Mouse (Mus musculus) kidney, embryonic 16.5 days (tissue): ENCODE data around the gene Olfr78. TPM values are rescaled to one million over a fixed set of nuclear protein-coding genes. Genes with fewer than 3 reads are reported as not detected.
A peak's percentile ranks its signal among the peaks of the same experiment; 100 is the strongest.

ENCODE experiments used
- ATAC-seq: fragments of 200-750 bp; cut with Nextera tagmentation; 2 replicates; pipeline ENCODE4 v1.8.0; 2017; ENCODE audit warnings: moderate TSS enrichment; ENCODE audit not compliant: low FRiP score, low TSS enrichment
- H3K27ac ChIP-seq: fragments of 300-500 bp; sonication (generic); 2 replicates; pipeline ENCODE4 v1.5.1; 2014; ENCODE audit warnings: low read length
- H3K27me3 ChIP-seq: fragments of 300-500 bp; sonication (generic); 2 replicates; pipeline ENCODE4 v1.6.1; 2014; ENCODE audit warnings: low read length, control low read depth, mixed read lengths; ENCODE audit not compliant: insufficient read depth
- H3K36me3 ChIP-seq: fragments of 300-500 bp; sonication (generic); 2 replicates; pipeline ENCODE4 v1.6.1; 2014; ENCODE audit warnings: low read length, control low read depth, mixed read lengths; ENCODE audit not compliant: insufficient read depth
- H3K4me1 ChIP-seq: fragments of 300-500 bp; sonication (generic); 2 replicates; pipeline ENCODE4 v1.6.1; 2014; ENCODE audit warnings: low read length, control low read depth, mixed read lengths; ENCODE audit not compliant: insufficient read depth
- H3K4me2 ChIP-seq: fragments of 300-500 bp; sonication (generic); replicated peaks from 2 replicates; pipeline ENCODE4 v1.6.1; 2014; ENCODE audit warnings: low read depth, low read length
- H3K4me3 ChIP-seq: fragments of 300-500 bp; sonication (generic); 2 replicates; pipeline ENCODE4 v1.5.1; 2014; ENCODE audit warnings: mild to moderate bottlenecking, low read length
- H3K9ac ChIP-seq: fragments of 300-500 bp; sonication (generic); replicated peaks from 2 replicates; pipeline ENCODE4 v1.6.1; 2014; ENCODE audit warnings: low read length
- H3K9me3 ChIP-seq: fragments of 300-500 bp; sonication (generic); 2 replicates; pipeline ENCODE4 v1.6.1; 2016; ENCODE audit warnings: low read length, control low read depth
- WGBS: fragments of 180-500 bp; shearing (Covaris S2); extraction: QIAGEN DNeasy Blood & Tissue Kit; methylation state at CpG from one replicate; pipeline ENCODE4 v1.1.7; 2014; 5-methylcytosine and 5-hydroxymethylcytosine counted together
- polyA plus RNA-seq: library from polyadenylated mRNA; unstranded; fragments of >200 nt; fragmentation: Nextera tagmentation; extraction: Ambion mirVana; gene quantifications from 2 replicates; pipeline ENCODE4 v1.2.1, GENCODE M21; 2015

The Olfr78 gene
- polyA plus RNA-seq, 1 experiment from 2014 or later, result 0.89 TPM

GRCm38 (mm10) chr7:102695358-102696125 lies 63.7 kb downstream of the Olfr78 start, which contains the start of gene Olfr557:
Gene Olfr557, plus strand, starts transcription at chr7:102695910.
- no peak within 1 kb of the TSS for H3K4me3 ChIP-seq
- H3K9ac ChIP-seq, result no peak within 1 kb of the TSS
- WGBS, result 77% methylated on average over 5 of the region's 5 CpGs
- H3K27me3 ChIP-seq, result no peaks in the 10 kb centered on the region
- H3K4me1 ChIP-seq, result no peaks in the 10 kb centered on the region
- H3K36me3 ChIP-seq, result no peaks in the 10 kb centered on the region
- no peak within 1 kb of the TSS for H3K4me2 ChIP-seq
- 0 out of 2 replicates have a peak, but pooled peaks have one; percentile 15 for ATAC-seq
- no peaks in the 10 kb centered on the region for H3K9me3 ChIP-seq
- H3K27ac ChIP-seq, result no peak within 1 kb of the TSS

Other genes with a start within 250 kb of the Olfr78 start
- gene Olfr547, start 224.7 kb downstream of the Olfr78 start, polyA plus RNA-seq, result not detected in 2 replicates
- gene Olfr548-ps1, start 218.6 kb downstream of the Olfr78 start, polyA plus RNA-seq, result not detected in 2 replicates
- not detected in 2 replicates for gene Olfr549, start 209.6 kb downstream of the Olfr78 start, polyA plus RNA-seq
- gene Trim21, start 194.0 kb downstream of the Olfr78 start, polyA plus RNA-seq, result 0.42 and 0.77 TPM in 2 replicates
- gene Olfr550, start 188.0 kb downstream of the Olfr78 start, polyA plus RNA-seq, result not detected in 2 replicates
- gene Olfr551, start 167.6 kb downstream of the Olfr78 start, polyA plus RNA-seq, result not detected in 2 replicates
- gene Olfr552, start 161.7 kb downstream of the Olfr78 start, polyA plus RNA-seq, result not detected in 2 replicates
- gene Olfr553, start 141.3 kb downstream of the Olfr78 start, polyA plus RNA-seq, result not detected in 2 replicates
- not detected in 2 replicates for gene Olfr554, start 121.0 kb downstream of the Olfr78 start, polyA plus RNA-seq
- gene Olfr555, start 100.6 kb downstream of the Olfr78 start, polyA plus RNA-seq, result not detected in 2 replicates
- not detected in 2 replicates for gene Olfr556, start 94.6 kb downstream of the Olfr78 start, polyA plus RNA-seq
- gene Trim68, start 72.1 kb downstream of the Olfr78 start, polyA plus RNA-seq, result 14.2 and 14.6 TPM in 2 replicates
- not detected in 2 replicates for gene Olfr557, start 63.6 kb downstream of the Olfr78 start, polyA plus RNA-seq
- gene Olfr558, start 57.3 kb downstream of the Olfr78 start, polyA plus RNA-seq, result 0.92 and 1.1 TPM in 2 replicates
- gene Olfr33, start 40.4 kb downstream of the Olfr78 start, polyA plus RNA-seq, result not detected in 2 replicates
- not detected in 2 replicates for gene Olfr559, start 32.0 kb downstream of the Olfr78 start, polyA plus RNA-seq
- not detected in 2 replicates for gene Olfr560, start 105 bp downstream of the Olfr78 start, polyA plus RNA-seq
- gene Olfr561, start 11.8 kb upstream of the Olfr78 start, polyA plus RNA-seq, result not detected in 2 replicates
- gene Olfr564, start 44.0 kb upstream of the Olfr78 start, polyA plus RNA-seq, result not detected in 2 replicates
- gene Olfr566, start 99.3 kb upstream of the Olfr78 start, polyA plus RNA-seq, result not detected in 2 replicates
- not detected in 2 replicates for gene Olfr568, start 117.7 kb upstream of the Olfr78 start, polyA plus RNA-seq
- not detected in 2 replicates for gene Olfr569, start 131.4 kb upstream of the Olfr78 start, polyA plus RNA-seq
- gene Olfr570, start 135.1 kb upstream of the Olfr78 start, polyA plus RNA-seq, result not detected in 2 replicates
- gene Olfr571, start 158.1 kb upstream of the Olfr78 start, polyA plus RNA-seq, result not detected in 2 replicates
- not detected in 2 replicates for gene Olfr572, start 164.9 kb upstream of the Olfr78 start, polyA plus RNA-seq
- gene Olfr573-ps1, start 183.1 kb upstream of the Olfr78 start, polyA plus RNA-seq, result not detected in 2 replicates
- not detected in 2 replicates for gene Olfr574, start 189.0 kb upstream of the Olfr78 start, polyA plus RNA-seq
- not detected in 2 replicates for gene Olfr575, start 199.3 kb upstream of the Olfr78 start, polyA plus RNA-seq
- not detected in 2 replicates for gene Olfr576, start 203.2 kb upstream of the Olfr78 start, polyA plus RNA-seq
- not detected in 2 replicates for gene Olfr577, start 216.5 kb upstream of the Olfr78 start, polyA plus RNA-seq
- gene Olfr578, start 229.9 kb upstream of the Olfr78 start, polyA plus RNA-seq, result not detected in 2 replicates